20 mouse cellular contexts compared by ENCODE assay signal in the genomic region with DNA sequence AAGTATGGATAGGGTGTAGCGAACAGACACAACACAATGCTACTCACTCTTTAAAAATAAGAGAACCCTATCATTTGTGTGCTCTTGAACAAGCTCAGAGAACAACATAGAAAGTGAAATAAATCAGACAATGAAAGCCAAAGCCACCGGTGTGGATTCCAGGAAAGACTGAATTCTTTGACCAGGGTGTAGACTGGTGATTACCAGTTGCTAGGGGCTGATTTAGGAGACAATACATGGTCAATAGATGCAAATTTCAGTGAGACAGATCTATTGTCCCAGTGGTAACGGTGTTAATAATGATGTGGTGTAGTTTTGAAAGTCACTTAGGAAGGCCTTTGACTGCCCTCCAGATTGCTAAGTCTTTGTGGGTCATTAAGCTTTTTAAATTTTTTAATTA.
DNase-seq lines count a peak whose midpoint lies in the region; ATAC-seq and TF ChIP-seq lines count a peak whose summit lies in the region.
"Had no signal": no experiment of that assay in that cellular context is flagged by ENCODE, and none has a peak within 500 bp of the region (broad histone marks: within the 10 kb centered on the region; RNA-seq: fewer than 3 reads in every experiment).

No protein-coding gene starts in this region.

- no peaks in the 10 kb centered on the region for H3K9me3 ChIP-seq in heart, embryonic 12.5 days (replicated peaks)
- H3K9me3 ChIP-seq in ES-Bruce4 (replicated peaks; ENCODE audit: control insufficient read depth, insufficient read depth, low read length, poor library complexity, severe bottlenecking) = peaks cover 9% of the 10 kb centered on the region
- H3K9me3 ChIP-seq in hindbrain, embryonic 12.5 days (replicated peaks) = no peaks in the 10 kb centered on the region
- H3K9me3 ChIP-seq: embryonic facial prominence, embryonic 10.5 days; embryonic facial prominence, embryonic 12.5 days; forebrain, embryonic 13.5 days; forebrain, embryonic 15.5 days had no signal

- 87% methylated on average over 3 of the region's 3 CpGs for WGBS in heart, embryonic 12.5 days
- WGBS in hindbrain, embryonic 12.5 days = 51% methylated on average over 3 of the region's 3 CpGs

- ATAC-seq in heart, embryonic 12.5 days (ENCODE audit: insufficient number of reproducible peaks, low FRiP score) = no peak
- no peak for ATAC-seq in hindbrain, embryonic 12.5 days (ENCODE audit: low FRiP score)
- no peak for ATAC-seq in CD4-positive, CD25-positive, alpha-beta regulatory T cell, adult 4 months
- ATAC-seq: forebrain, embryonic 13.5 days; forebrain, embryonic 15.5 days; forebrain, postnatal 0 days had no signal

- peak; percentile 25 for DNase-seq in heart, adult 11 months
- peak; percentile 73 for DNase-seq in R1 (ENCODE audit: low read depth, low spot score)
- DNase-seq: adrenal gland, adult 2 months; adrenal gland, postnatal 10 days; adrenal gland, postnatal 25 days; B cell, adult 2 months; cerebellum, adult 11 months; cerebellum, adult 2 months; cerebellum, adult 9-10 months; cerebellum, postnatal 10 days; cerebellum, postnatal 25 days; forebrain, postnatal 0 days had no signal

- H3K27me3 ChIP-seq in heart, embryonic 12.5 days (replicated peaks) = no peaks in the 10 kb centered on the region
- no peaks in the 10 kb centered on the region for H3K27me3 ChIP-seq in ES-Bruce4 (ENCODE audit: control insufficient read depth, insufficient read depth, low read length, poor library complexity, severe bottlenecking)
- H3K27me3 ChIP-seq in hindbrain, embryonic 12.5 days = no peaks in the 10 kb centered on the region
- H3K27me3 ChIP-seq: embryonic facial prominence, embryonic 12.5 days; forebrain, embryonic 13.5 days; forebrain, embryonic 15.5 days had no signal

- H3K27ac ChIP-seq in heart, embryonic 12.5 days (ENCODE audit: poor library complexity, severe bottlenecking) = no peak overlapping the region
- H3K27ac ChIP-seq in ES-Bruce4 (ENCODE audit: insufficient read depth, low read length) = peak overlapping the region; percentile 94; the same call in 1 of the 2 replicates
- H3K27ac ChIP-seq in hindbrain, embryonic 12.5 days = no peak overlapping the region
- H3K27ac ChIP-seq: embryonic facial prominence, embryonic 10.5 days; embryonic facial prominence, embryonic 12.5 days; forebrain, embryonic 13.5 days; forebrain, embryonic 15.5 days had no signal

- H3K36me3 ChIP-seq in heart, embryonic 12.5 days = no peaks in the 10 kb centered on the region
- H3K36me3 ChIP-seq in ES-Bruce4 (ENCODE audit: control insufficient read depth, insufficient read depth, low read length, poor library complexity, severe bottlenecking) = no peaks in the 10 kb centered on the region
- H3K36me3 ChIP-seq in hindbrain, embryonic 12.5 days = no peaks in the 10 kb centered on the region
- H3K36me3 ChIP-seq: embryonic facial prominence, embryonic 10.5 days; embryonic facial prominence, embryonic 12.5 days; forebrain, embryonic 15.5 days had no signal

- peak; percentile 56; the same call in 1 of the 2 replicates for TF ChIP-seq EP300 in ES-Bruce4 (IDR thresholded peaks at IDR 0.05; ENCODE audit: insufficient read depth, low read depth, low read length)

- no peak for TF ChIP-seq POLR2A in ES-Bruce4 (IDR thresholded peaks at IDR 0.05; ENCODE audit: insufficient read depth, low read length)

- peaks cover 18% of the 10 kb centered on the region for H3K4me1 ChIP-seq in heart, embryonic 12.5 days (replicated peaks)
- peaks cover 3% of the 10 kb centered on the region for H3K4me1 ChIP-seq in ES-Bruce4 (ENCODE audit: control insufficient read depth, insufficient read depth, low read length)
- peaks cover 25% of the 10 kb centered on the region for H3K4me1 ChIP-seq in hindbrain, embryonic 12.5 days

- H3K9ac ChIP-seq in heart, embryonic 12.5 days = no peak overlapping the region
- H3K9ac ChIP-seq in ES-Bruce4 (ENCODE audit: low read depth, poor library complexity, severe bottlenecking) = no peak overlapping the region
- no peak overlapping the region for H3K9ac ChIP-seq in hindbrain, embryonic 12.5 days
- H3K9ac ChIP-seq: embryonic facial prominence, embryonic 12.5 days; forebrain, embryonic 13.5 days; forebrain, embryonic 15.5 days; forebrain, postnatal 0 days had no signal

- H3K4me2 ChIP-seq in heart, embryonic 12.5 days = no peak overlapping the region
- no peak overlapping the region for H3K4me2 ChIP-seq in hindbrain, embryonic 12.5 days (replicated peaks)
- H3K4me2 ChIP-seq: embryonic facial prominence, embryonic 12.5 days; forebrain, embryonic 13.5 days; forebrain, embryonic 15.5 days had no signal

- H3K4me3 ChIP-seq in heart, embryonic 12.5 days = no peak overlapping the region
- H3K4me3 ChIP-seq in ES-Bruce4 (ENCODE audit: low read depth, low read length) = no peak overlapping the region
- no peak overlapping the region for H3K4me3 ChIP-seq in hindbrain, embryonic 12.5 days
- H3K4me3 ChIP-seq: embryonic facial prominence, embryonic 10.5 days; embryonic facial prominence, embryonic 12.5 days; forebrain, embryonic 13.5 days; forebrain, embryonic 15.5 days had no signal

- no peak for TF ChIP-seq CTCF in ES-Bruce4 (IDR thresholded peaks at IDR 0.05; ENCODE audit: low read depth, low read length)
